Mouse (Mus musculus) E14TG2a.4 (cell line): ENCODE results near the gene Pdpk1.

ENCODE experiments used
- CTCF ChIP-seq: conservative IDR thresholded peaks from 2 replicates; pipeline ENCODE4 v1.5.1; 2014; ENCODE audit warnings: low read length
- NANOG ChIP-seq: IDR thresholded peaks from 2 replicates; pipeline ENCODE4 v1.6.1; 2014; ENCODE audit warnings: borderline replicate concordance, low read length, mixed read lengths
- POU5F1 ChIP-seq: IDR thresholded peaks from 2 replicates; pipeline ENCODE4 v1.6.1; 2014; ENCODE audit warnings: low read length, borderline replicate concordance

DNA sequence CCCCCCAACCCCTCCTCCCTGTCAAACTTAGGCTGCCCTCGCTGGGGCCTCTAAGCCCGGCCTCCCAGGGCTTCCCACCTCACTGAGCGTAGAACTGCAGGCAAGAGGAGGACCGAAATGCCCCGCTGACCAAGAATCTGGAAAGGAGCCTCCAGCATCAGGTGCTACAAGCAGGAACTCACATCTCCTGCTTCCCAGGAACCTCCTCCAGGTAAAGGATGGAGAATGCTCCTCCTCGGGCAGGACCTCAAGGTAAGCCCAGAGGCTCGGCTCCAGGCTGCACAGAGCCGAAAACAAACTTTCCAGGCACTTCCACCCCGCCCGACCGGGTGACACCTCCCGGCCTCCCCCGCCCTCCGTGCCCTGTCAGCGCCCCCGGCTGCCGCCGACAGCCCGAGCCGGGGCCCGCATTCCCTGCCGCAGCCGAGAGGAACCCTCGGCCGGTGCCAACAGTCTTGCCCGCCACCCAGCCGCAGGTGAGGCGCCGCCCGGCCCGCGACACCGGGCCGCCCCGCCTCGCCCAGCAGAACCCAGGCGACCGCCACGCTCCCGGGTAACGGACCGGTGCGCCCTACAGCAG, 9.8 kb downstream of the Pdpk1 start:
- no peak for TF ChIP-seq CTCF
- no peak for TF ChIP-seq NANOG
- TF ChIP-seq POU5F1, result no peak
